Mouse (Mus musculus) CH12.LX (cell line): ENCODE data around the gene Thumpd3. TPM values are rescaled to one million over a fixed set of nuclear protein-coding genes. Genes with fewer than 3 reads are reported as not detected.

Source experiments
- DNase-seq: peaks from one replicate; pipeline ENCODE4 v3.0.0-alpha.2; 2013; ENCODE audit errors: extremely low read depth
- H3K27ac ChIP-seq: 2 replicates; pipeline ENCODE4 v1.5.1; 2012; ENCODE audit warnings: low read depth, mild to moderate bottlenecking, control low read depth, moderate library complexity; ENCODE audit not compliant: insufficient read depth
- H3K27me3 ChIP-seq: replicated peaks from 2 replicates; pipeline ENCODE3; 2012; ENCODE audit warnings: inconsistent platforms
- H3K36me3 ChIP-seq, 2 experiments: replicated peaks in 1 of 2; 2 replicates each; pipeline versions ENCODE3 to v1.6.1; 2012; ENCODE audit warnings: inconsistent platforms in 1 of 2, low read length in 1 of 2, mild to moderate bottlenecking in 1 of 2, mixed read lengths in 1 of 2, moderate library complexity in 1 of 2; ENCODE audit not compliant: control insufficient read depth in 1 of 2, insufficient read depth in 1 of 2
- H3K4me1 ChIP-seq, 2 experiments: 2 replicates each; pipeline ENCODE4 v1.6.1; 2012; ENCODE audit warnings: inconsistent platforms in 1 of 2, moderate library complexity in 1 of 2; ENCODE audit not compliant: insufficient read depth in 2 of 2, control insufficient read depth in 1 of 2
- H3K4me2 ChIP-seq: 2 replicates; pipeline ENCODE4 v1.6.1; 2012; ENCODE audit warnings: low read depth, mild to moderate bottlenecking, control low read depth; ENCODE audit not compliant: poor library complexity, insufficient read depth, severe bottlenecking
- H3K4me3 ChIP-seq, 3 experiments: fragments of 150-350 bp in 1 of 3; sonication (generic) in 1 of 3; replicated peaks in 1 of 3; 2 replicates each; pipeline versions ENCODE3 to v1.5.1; 2011 to 2012; ENCODE audit warnings: low read depth in 2 of 3, low read length in 2 of 3, mild to moderate bottlenecking in 2 of 3, moderate library complexity in 2 of 3, control low read depth in 1 of 3, improper control_type of control experiment in 1 of 3, inconsistent platforms in 1 of 3, mixed read lengths in 1 of 3; ENCODE audit not compliant: poor library complexity in 1 of 3
- H3K79me2 ChIP-seq: replicated peaks from 2 replicates; pipeline ENCODE4 v1.6.1; 2012; ENCODE audit warnings: mild to moderate bottlenecking, moderate library complexity; ENCODE audit not compliant: control insufficient read depth, poor library complexity, insufficient read depth, severe bottlenecking; ENCODE audit errors: extremely low read depth
- H3K9ac ChIP-seq: 2 replicates; pipeline ENCODE4 v1.6.1; 2012; ENCODE audit warnings: low read depth, mild to moderate bottlenecking, control low read depth, moderate library complexity; ENCODE audit not compliant: insufficient read depth
- H3K9me3 ChIP-seq: replicated peaks from 2 replicates; pipeline ENCODE3; 2012; ENCODE audit warnings: low read length, inconsistent platforms, mixed read lengths
- CTCF ChIP-seq, 2 experiments: IDR thresholded peaks in 1 of 2; conservative IDR thresholded peaks in 1 of 2; 2 replicates each; pipeline ENCODE4 v1.5.1; 2011 to 2012; ENCODE audit warnings: low read depth in 2 of 2, low read length in 2 of 2, improper control_type of control experiment in 1 of 2, inconsistent platforms in 1 of 2, mild to moderate bottlenecking in 1 of 2, moderate library complexity in 1 of 2
- E2F4 ChIP-seq: IDR thresholded peaks from 2 replicates; pipeline ENCODE4 v1.6.1; 2011; ENCODE audit warnings: low read depth, low read length, improper control_type of control experiment; ENCODE audit not compliant: insufficient replicate concordance
- ELF1 ChIP-seq: IDR thresholded peaks from 2 replicates; pipeline ENCODE4 v1.6.1; 2014; ENCODE audit warnings: low read depth, mild to moderate bottlenecking, inconsistent platforms, low read length, improper control_type of control experiment
- HCFC1 ChIP-seq: IDR thresholded peaks from 2 replicates; pipeline ENCODE4 v1.6.1; 2012; ENCODE audit warnings: low read depth, mild to moderate bottlenecking, inconsistent platforms, low read length, improper control_type of control experiment
- JUN ChIP-seq: IDR thresholded peaks from 2 replicates; pipeline ENCODE4 v1.6.1; 2011; ENCODE audit warnings: low read depth, mild to moderate bottlenecking, low read length, improper control_type of control experiment, moderate library complexity; ENCODE audit not compliant: insufficient read depth
- JUND ChIP-seq: conservative IDR thresholded peaks from 2 replicates; pipeline ENCODE4 v1.6.1; 2011; ENCODE audit warnings: low read depth, low read length, improper control_type of control experiment
- MAFK ChIP-seq: IDR thresholded peaks from 2 replicates; pipeline ENCODE4 v1.6.1; 2011; ENCODE audit warnings: low read length, improper control_type of control experiment; ENCODE audit not compliant: insufficient replicate concordance
- MAX ChIP-seq: IDR thresholded peaks from 2 replicates; pipeline ENCODE4 v1.6.1; 2011; ENCODE audit warnings: low read length, improper control_type of control experiment
- MAZ ChIP-seq: IDR thresholded peaks from 2 replicates; pipeline ENCODE4 v1.6.1; 2012; ENCODE audit warnings: low read depth, mild to moderate bottlenecking, inconsistent platforms, low read length, improper control_type of control experiment, moderate library complexity
- MEF2A ChIP-seq: IDR thresholded peaks from 2 replicates; pipeline ENCODE4 v1.6.1; 2014; ENCODE audit warnings: low read depth, mild to moderate bottlenecking, inconsistent platforms, low read length, improper control_type of control experiment, borderline replicate concordance
- MXI1 ChIP-seq: IDR thresholded peaks from 2 replicates; pipeline ENCODE4 v1.6.1; 2011; ENCODE audit warnings: mild to moderate bottlenecking, low read depth, low read length, improper control_type of control experiment
- MYC ChIP-seq: IDR thresholded peaks from 2 replicates; pipeline ENCODE4 v1.6.1; 2011; ENCODE audit warnings: low read depth, mild to moderate bottlenecking, improper control_type of control experiment, low read length
- NELFE ChIP-seq: IDR thresholded peaks from 2 replicates; pipeline ENCODE4 v1.6.1; 2011; ENCODE audit warnings: low read depth, low read length, improper control_type of control experiment
- NRF1 ChIP-seq: IDR thresholded peaks from 2 replicates; pipeline ENCODE4 v1.6.1; 2014; ENCODE audit warnings: low read depth, mild to moderate bottlenecking, inconsistent platforms, low read length, improper control_type of control experiment, moderate library complexity
- PAX5 ChIP-seq: IDR thresholded peaks from 2 replicates; pipeline ENCODE4 v1.6.1; 2012; ENCODE audit warnings: low read length, inconsistent platforms, mixed read lengths
- POLR2A ChIP-seq: IDR thresholded peaks from 2 replicates; pipeline ENCODE4 v1.6.1; 2011; ENCODE audit warnings: low read depth, mild to moderate bottlenecking, improper control_type of control experiment, low read length
- RAD21 ChIP-seq: IDR thresholded peaks from 2 replicates; pipeline ENCODE4 v1.6.1; 2011; ENCODE audit warnings: low read depth, mild to moderate bottlenecking, low read length, improper control_type of control experiment, moderate library complexity
- RCOR1 ChIP-seq: conservative IDR thresholded peaks from 2 replicates; pipeline ENCODE4 v1.6.1; 2012; ENCODE audit warnings: low read depth, mild to moderate bottlenecking, inconsistent platforms, low read length, improper control_type of control experiment
- SIN3A ChIP-seq: IDR thresholded peaks from 2 replicates; pipeline ENCODE4 v1.6.1; 2012; ENCODE audit warnings: low read length, improper control_type of control experiment, inconsistent platforms
- SMC3 ChIP-seq: IDR thresholded peaks from 2 replicates; pipeline ENCODE4 v1.6.1; 2011; ENCODE audit warnings: low read depth, low read length, improper control_type of control experiment
- TBP ChIP-seq: conservative IDR thresholded peaks from 2 replicates; pipeline ENCODE4 v1.6.1; 2011; ENCODE audit warnings: low read depth, low read length, improper control_type of control experiment
- UBTF ChIP-seq: IDR thresholded peaks from 2 replicates; pipeline ENCODE4 v1.6.1; 2012; ENCODE audit warnings: low read depth, mild to moderate bottlenecking, inconsistent platforms, low read length, improper control_type of control experiment, moderate library complexity
- USF1 ChIP-seq: IDR thresholded peaks from 2 replicates; pipeline ENCODE4 v1.6.1; 2014; ENCODE audit warnings: low read depth, mild to moderate bottlenecking, inconsistent platforms, low read length, improper control_type of control experiment
- USF2 ChIP-seq: conservative IDR thresholded peaks from 2 replicates; pipeline ENCODE4 v1.6.1; 2011; ENCODE audit warnings: low read depth, low read length, improper control_type of control experiment
- ZC3H11A ChIP-seq: IDR thresholded peaks from 2 replicates; pipeline ENCODE4 v1.6.1; 2012; ENCODE audit warnings: low read depth, mild to moderate bottlenecking, inconsistent platforms, low read length, improper control_type of control experiment
- ZMIZ1 ChIP-seq: IDR thresholded peaks from 2 replicates; pipeline ENCODE4 v1.6.1; 2012; ENCODE audit warnings: low read depth, mild to moderate bottlenecking, inconsistent platforms, low read length, improper control_type of control experiment
- ZNF384 ChIP-seq: IDR thresholded peaks from 2 replicates; pipeline ENCODE4 v1.6.1; 2012; ENCODE audit warnings: low read depth, low read length, improper control_type of control experiment, inconsistent platforms
- dilution Hi-C: fragments of 300-500 bp; cut with MboI; formaldehyde crosslinking; loops from 2 replicates; pipeline ENCODE4 v1.14.3; 2020; ENCODE audit warnings: low sequenced_read_pairs; ENCODE audit not compliant: extremely low pct_unique_long_range_greater_than_20kb, extremely low pct_ligation_motif_present
- in situ Hi-C: fragments of 300-500 bp; cut with MboI; formaldehyde crosslinking; loops from 3 replicates; pipeline ENCODE4 v1.14.3; 2019; ENCODE audit warnings: low sequenced_read_pairs, low pct_ligation_motif_present, low pct_unique_long_range_greater_than_20kb, mixed read lengths
- polyA plus RNA-seq: library from polyadenylated mRNA; unstranded; fragments of >175 nt; gene quantifications from 2 replicates; pipeline ENCODE4 v1.2.1, GENCODE M21; 2012; ENCODE audit warnings: low read depth; ENCODE audit not compliant: insufficient read length
- total RNA-seq, 2 experiments: library from RNA; depleted of rRNA; stranded (reverse); fragments of 300-350 nt in 1 of 2; fragments of >200 nt in 1 of 2; gene quantifications; 2 replicates each; pipeline ENCODE4 v1.2.3; 2012 to 2014

Thumpd3 gene
- total and polyA plus RNA-seq, 3 experiments, result 37.1 to 78.1 (median 69.3) TPM

DNA sequence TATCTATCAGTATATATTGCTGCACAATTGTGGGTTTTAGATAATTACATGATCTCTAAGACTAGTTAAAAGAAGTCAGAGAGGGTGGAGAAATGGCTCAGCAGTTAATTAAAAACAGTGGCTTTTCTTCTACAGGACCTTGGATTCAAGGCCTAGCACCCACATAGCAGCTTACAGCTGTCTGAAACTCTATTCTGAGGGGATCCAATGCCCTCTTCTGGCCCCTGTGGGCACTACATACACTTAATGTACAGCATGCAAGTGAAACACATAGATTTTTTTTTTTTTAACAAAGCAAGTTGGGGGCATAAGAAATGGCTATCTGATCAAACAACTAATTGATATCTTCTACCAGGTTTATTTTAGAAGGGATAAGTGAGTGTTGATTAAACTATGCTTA is 57.7 kb downstream of the Thumpd3 start:
- no peak overlapping the region for H3K4me3 ChIP-seq
- H3K79me2 ChIP-seq, result peaks cover 59% of the 10 kb centered on the region
- no peak overlapping the region for H3K4me2 ChIP-seq
- H3K4me1 ChIP-seq, result peaks cover 0 to 68% of the 10 kb centered on the region in 2 experiments; a peak in 2 of 4 replicates
- H3K27me3 ChIP-seq, result no peaks in the 10 kb centered on the region
- H3K9me3 ChIP-seq, result no peaks in the 10 kb centered on the region
- H3K9ac ChIP-seq, result no peak overlapping the region
- no peak overlapping the region for H3K27ac ChIP-seq
- DNase-seq, result peak; percentile 68
- TF ChIP-seq ZC3H11A (no peak), NRF1 (no peak), MXI1 (no peak), JUND (no peak), USF2 (no peak), USF1 (no peak), UBTF (no peak), MAX (no peak), SMC3 (peak; percentile 55), TBP (no peak), NELFE (no peak), HCFC1 (no peak), PAX5 (no peak), ZMIZ1 (no peak), RAD21 (peak; percentile 70), MAFK (no peak), POLR2A (no peak), MYC (no peak), MAZ (no peak), ZNF384 (peak; percentile 88), ELF1 (no peak), CTCF (conservative IDR thresholded peaks at IDR 0.05 in 1 of 2, IDR thresholded peaks at IDR 0.05 in 1 of 2; ENCODE audit: low read depth in 2 of 2, low read length in 2 of 2) (peak; percentile 30 to 67; a peak in 3 of 4 replicates), SIN3A (no peak), E2F4 (no peak), JUN (no peak), MEF2A (no peak), RCOR1 (no peak)
- TF ChIP-seq, all 38 proteins: peak for 4
- dilution Hi-C loops, result no loop called here
- H3K36me3 ChIP-seq, result peaks cover 11 to 36% of the 10 kb centered on the region in 2 experiments
- in situ Hi-C loops, result no loop called here
